Mouse (Mus musculus) liver, adult 2 months (tissue): Measurements from ENCODE around the gene Dcakd. TPM values are rescaled to one million over a fixed set of nuclear protein-coding genes. Genes with fewer than 3 reads are reported as not detected.

Source experiments
- DNase-seq: peaks from one replicate; pipeline ENCODE4 v3.0.0-alpha.2; 2011; ENCODE audit warnings: low read depth, low spot score; ENCODE audit errors: extremely low read depth
- H3K27ac ChIP-seq: fragments of 200-500 bp; replicated peaks from 2 replicates; pipeline ENCODE4 v1.5.1; 2012; ENCODE audit warnings: low read depth, mild to moderate bottlenecking, control low read depth, inconsistent platforms, low read length; ENCODE audit not compliant: insufficient read depth
- H3K27me3 ChIP-seq: fragments of 200-500 bp; 2 replicates; pipeline ENCODE4 v1.6.1; 2012; ENCODE audit warnings: mild to moderate bottlenecking, moderate library complexity, low read length, inconsistent platforms; ENCODE audit not compliant: control insufficient read depth, insufficient read depth
- H3K36me3 ChIP-seq: fragments of 200-500 bp; 2 replicates; pipeline ENCODE4 v1.6.1; 2012; ENCODE audit warnings: low read length, inconsistent platforms; ENCODE audit not compliant: control insufficient read depth, insufficient read depth
- H3K4me1 ChIP-seq: fragments of 200-500 bp; 2 replicates; pipeline ENCODE4 v1.6.1; 2011; ENCODE audit warnings: low read length; ENCODE audit not compliant: control insufficient read depth, insufficient read depth
- H3K4me3 ChIP-seq: fragments of 200-500 bp; 2 replicates; pipeline ENCODE4 v1.5.1; 2011; ENCODE audit warnings: low read depth, mild to moderate bottlenecking, control low read depth, low read length, moderate library complexity; ENCODE audit not compliant: insufficient read depth
- H3K79me2 ChIP-seq: fragments of 200-500 bp; 2 replicates; pipeline ENCODE4 v1.6.1; 2012; ENCODE audit warnings: inconsistent platforms, mild to moderate bottlenecking, low read length, moderate library complexity; ENCODE audit not compliant: control insufficient read depth, insufficient read depth
- H3K9ac ChIP-seq: fragments of 200-500 bp; 2 replicates; pipeline ENCODE4 v1.6.1; 2012; ENCODE audit warnings: low read depth, mild to moderate bottlenecking, control low read depth, inconsistent platforms, low read length
- CTCF ChIP-seq: fragments of 200-500 bp; IDR thresholded peaks from 2 replicates; pipeline ENCODE4 v1.5.1; 2011; ENCODE audit warnings: low read depth, low read length, control low read depth
- POLR2A ChIP-seq: fragments of 200-500 bp; IDR thresholded peaks from 2 replicates; pipeline ENCODE4 v1.6.1; 2011; ENCODE audit warnings: low read length, control low read depth; ENCODE audit not compliant: insufficient read depth; ENCODE audit errors: extremely low read depth
- WGBS: fragments of 180-500 bp; shearing (Covaris S2); methylation state at CpG from one replicate; pipeline ENCODE4 v1.1.7; 2018; 5-methylcytosine and 5-hydroxymethylcytosine counted together
- polyA plus RNA-seq: library from polyadenylated mRNA; depleted of rRNA; stranded (reverse); fragments of >200 nt; gene quantifications from 2 replicates; pipeline ENCODE4 v1.2.3, GENCODE M21; 2012
- total RNA-seq: library from RNA; depleted of rRNA; stranded (reverse); fragments of >200 nt; gene quantifications from 2 replicates; pipeline ENCODE4 v1.2.3, GENCODE M21; 2014

Gene Dcakd
- total and polyA plus RNA-seq, 2 experiments = 23.9 to 45.8 TPM

DNA sequence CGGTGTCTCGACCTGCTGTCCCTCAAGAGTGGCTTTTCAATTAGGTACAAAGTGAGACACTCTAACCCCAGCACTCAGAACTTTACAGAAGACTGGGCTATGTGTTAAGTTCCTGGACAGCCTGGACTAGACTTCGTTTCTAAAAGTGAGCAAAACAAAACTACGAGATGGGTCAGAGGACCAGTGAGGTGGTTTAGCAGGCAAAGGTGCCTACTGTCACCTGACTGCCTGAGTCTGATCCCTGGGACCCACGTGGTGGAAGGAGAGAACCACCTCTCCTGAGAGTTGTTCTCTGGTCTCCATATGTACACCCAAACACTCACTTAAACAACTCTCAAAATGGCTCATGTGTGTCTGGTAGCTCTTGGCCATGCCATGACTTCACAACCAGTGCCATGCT is 27.1 kb downstream of the Dcakd start:
- H3K27me3 ChIP-seq = no peaks in the 10 kb centered on the region
- no peak overlapping the region for H3K27ac ChIP-seq
- no peak for DNase-seq
- WGBS = 90% methylated on average over 5 of the region's 5 CpGs
- H3K9ac ChIP-seq = no peak overlapping the region
- TF ChIP-seq CTCF (no peak), POLR2A (no peak)
- H3K79me2 ChIP-seq = no peaks in the 10 kb centered on the region; the same call in 1 of the 2 replicates
- H3K4me1 ChIP-seq = no peaks in the 10 kb centered on the region
- no peak overlapping the region for H3K4me3 ChIP-seq
- H3K36me3 ChIP-seq = peaks cover 2% of the 10 kb centered on the region; the same call in 1 of the 2 replicates

GRCm38 (mm10) chr11:103000111-103000510 is 28.0 kb downstream of the Dcakd start:
- WGBS = 95% methylated on average over 16 of the region's 16 CpGs
- Histone ChIP-seq H3K4me3 (no peak overlapping the region), H3K9ac (no peak overlapping the region), H3K79me2 (no peaks in the 10 kb centered on the region; the same call in 1 of the 2 replicates), H3K27me3 (no peaks in the 10 kb centered on the region), H3K27ac (no peak overlapping the region), H3K36me3 (peaks cover 2% of the 10 kb centered on the region; the same call in 1 of the 2 replicates), H3K4me1 (no peaks in the 10 kb centered on the region)
- no peak for TF ChIP-seq CTCF
- no peak for TF ChIP-seq POLR2A
- DNase-seq = no peak

GRCm38 (mm10) chr11:102999317-102999970 is 28.7 kb downstream of the Dcakd start:
- Histone ChIP-seq H3K9ac (no peak overlapping the region), H3K79me2 (no peaks in the 10 kb centered on the region; the same call in 1 of the 2 replicates), H3K36me3 (peaks cover 2% of the 10 kb centered on the region; the same call in 1 of the 2 replicates), H3K27ac (no peak overlapping the region), H3K27me3 (no peaks in the 10 kb centered on the region), H3K4me3 (no peak overlapping the region), H3K4me1 (no peaks in the 10 kb centered on the region)
- no peak for TF ChIP-seq POLR2A
- TF ChIP-seq CTCF = no peak
- 92% methylated on average over 14 of the region's 14 CpGs for WGBS
- DNase-seq = no peak

- no peaks in the 10 kb centered on the region; the same call in 1 of the 2 replicates for H3K79me2 ChIP-seq
- no peak overlapping the region for H3K27ac ChIP-seq
- H3K27me3 ChIP-seq = no peaks in the 10 kb centered on the region
- TF ChIP-seq CTCF = no peak
- no peak for TF ChIP-seq POLR2A
- H3K9ac ChIP-seq = no peak overlapping the region
- no peak for DNase-seq
- no peak overlapping the region for H3K4me3 ChIP-seq
- peaks cover 2% of the 10 kb centered on the region; the same call in 1 of the 2 replicates for H3K36me3 ChIP-seq
- WGBS = 71% methylated on average over 14 of the region's 14 CpGs
- H3K4me1 ChIP-seq = no peaks in the 10 kb centered on the region
These were observed 29.4 kb downstream of the Dcakd start for GRCm38 (mm10) chr11:102998577-102999316.

DNA sequence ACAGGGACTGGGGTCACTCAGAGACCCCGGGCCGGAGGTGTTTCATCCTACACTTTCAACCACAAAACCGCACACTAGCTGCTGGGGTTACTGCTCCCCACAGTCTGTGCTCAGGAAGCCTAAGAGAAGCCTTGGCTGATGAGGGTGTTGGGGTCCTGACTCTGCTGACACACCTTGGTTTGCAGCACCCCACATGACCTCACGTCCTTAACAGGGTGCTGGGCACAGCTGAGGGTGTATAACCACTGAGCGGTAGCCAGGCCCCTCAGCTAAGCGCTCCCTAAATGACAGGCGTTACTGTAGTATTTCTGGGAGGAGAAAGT is 29.9 kb downstream of the Dcakd start:
- Histone ChIP-seq H3K4me1 (no peaks in the 10 kb centered on the region), H3K4me3 (no peak overlapping the region), H3K9ac (no peak overlapping the region), H3K27me3 (no peaks in the 10 kb centered on the region), H3K27ac (no peak overlapping the region), H3K36me3 (peaks cover 2% of the 10 kb centered on the region; the same call in 1 of the 2 replicates), H3K79me2 (no peaks in the 10 kb centered on the region; the same call in 1 of the 2 replicates)
- no peak for DNase-seq
- WGBS = 96% methylated on average over 7 of the region's 7 CpGs
- TF ChIP-seq POLR2A (no peak), CTCF (no peak)
